Mouse (Mus musculus): ENCODE measurements around the gene Slc17a7. TPM values are rescaled to one million over a fixed set of nuclear protein-coding genes. Genes with fewer than 3 reads are reported as not detected.

Gene Slc17a7
- polyA plus RNA-seq, 1 experiment = 0.09 TPM

DNA sequence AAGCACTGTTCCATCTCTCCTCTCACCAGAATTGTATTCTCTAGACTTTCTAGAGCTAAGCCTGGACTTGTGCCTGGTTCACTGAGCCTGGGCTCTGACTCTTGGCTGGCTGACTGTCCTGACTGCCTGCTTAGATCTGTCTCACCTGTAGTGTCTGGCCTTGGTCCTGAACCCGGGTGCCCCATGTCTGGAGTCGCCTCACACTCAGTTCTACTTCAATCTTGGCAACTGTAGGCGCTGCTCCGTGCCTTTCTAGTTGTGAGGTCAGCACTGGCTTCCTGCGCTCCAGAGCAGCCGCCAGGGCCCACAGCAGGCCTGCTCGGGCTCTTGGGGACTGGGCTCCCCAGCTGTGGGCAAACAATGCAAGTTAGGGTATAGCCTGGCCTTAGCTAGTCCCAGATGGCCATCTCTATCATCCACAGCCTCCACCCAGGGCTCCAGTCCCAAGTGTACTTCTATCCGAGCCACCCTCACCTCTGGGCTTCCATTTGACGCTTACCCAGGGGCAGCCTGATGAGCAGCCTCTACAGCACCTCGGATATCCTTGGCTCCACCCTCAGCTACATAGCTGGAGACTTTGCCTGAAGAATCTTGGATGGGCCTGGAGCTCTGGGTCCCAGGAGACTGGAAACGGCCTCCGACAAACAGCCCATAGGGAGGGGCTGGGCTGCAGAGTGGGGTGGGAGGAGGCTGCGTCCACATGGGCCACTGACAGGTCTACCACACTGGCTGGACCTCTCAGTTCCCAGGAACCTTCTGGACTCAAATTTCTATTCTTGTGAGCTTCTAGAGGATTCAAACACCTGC lies 19.2 kb upstream of the Slc17a7 start:
- no peak for TF ChIP-seq GATA1 (IDR thresholded peaks at IDR 0.05; ENCODE audit: low read length)

DNA sequence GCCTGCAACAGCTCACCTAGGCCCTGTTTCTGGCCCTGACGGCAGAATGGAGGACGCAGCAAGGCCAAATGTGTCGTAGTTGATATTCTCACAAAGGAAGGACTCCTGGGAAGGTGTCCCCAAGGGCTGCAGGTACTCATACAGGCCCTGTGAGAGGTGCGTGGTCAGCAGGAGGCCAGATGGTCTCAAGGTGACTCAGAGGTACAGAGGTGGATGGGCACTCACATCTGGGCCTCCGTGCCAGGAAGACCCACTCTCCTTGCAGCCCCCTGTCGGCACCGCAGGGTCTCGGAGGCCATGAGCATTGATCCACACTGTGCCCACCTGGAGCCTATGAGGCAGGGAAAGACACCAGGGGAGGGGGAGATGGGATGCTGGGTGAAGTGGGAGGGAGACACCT lies 18.3 kb upstream of the Slc17a7 start:
- no peak for TF ChIP-seq GATA1 (IDR thresholded peaks at IDR 0.05; ENCODE audit: low read length)

- TF ChIP-seq GATA1 (IDR thresholded peaks at IDR 0.05; ENCODE audit: low read length) = no peak
Observed at GRCm38 (mm10) chr7:45147267-45147666, 16.5 kb upstream of the Slc17a7 start.

- TF ChIP-seq GATA1 (IDR thresholded peaks at IDR 0.05; ENCODE audit: low read length) = no peak
Observed at GRCm38 (mm10) chr7:45147899-45148298, 15.8 kb upstream of the Slc17a7 start.

- no peak for TF ChIP-seq GATA1 (IDR thresholded peaks at IDR 0.05; ENCODE audit: low read length)
Observed at GRCm38 (mm10) chr7:45148534-45149098, 15.1 kb upstream of the Slc17a7 start.

DNA sequence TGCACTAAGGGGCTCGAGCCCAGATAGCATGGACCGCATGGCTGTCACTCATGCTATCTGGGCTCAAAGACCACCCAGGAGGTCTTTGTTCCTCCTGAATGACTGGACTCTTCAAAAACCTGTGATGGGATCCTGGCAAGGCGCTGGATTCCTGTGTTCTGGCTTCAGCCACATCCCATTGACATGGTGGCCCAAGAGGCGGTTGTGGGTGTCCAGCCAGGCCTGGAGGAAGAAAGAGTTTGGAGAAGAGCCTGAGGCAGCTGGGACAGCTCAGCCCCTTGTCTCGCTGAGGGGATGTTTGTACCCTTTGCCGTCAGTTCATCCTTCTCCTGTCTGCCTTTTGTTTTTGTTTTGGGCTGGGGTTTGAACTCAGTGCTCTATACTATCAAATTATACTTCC lies 14.2 kb upstream of the Slc17a7 start:
- no peak for TF ChIP-seq GATA1 (IDR thresholded peaks at IDR 0.05; ENCODE audit: low read length)

DNA sequence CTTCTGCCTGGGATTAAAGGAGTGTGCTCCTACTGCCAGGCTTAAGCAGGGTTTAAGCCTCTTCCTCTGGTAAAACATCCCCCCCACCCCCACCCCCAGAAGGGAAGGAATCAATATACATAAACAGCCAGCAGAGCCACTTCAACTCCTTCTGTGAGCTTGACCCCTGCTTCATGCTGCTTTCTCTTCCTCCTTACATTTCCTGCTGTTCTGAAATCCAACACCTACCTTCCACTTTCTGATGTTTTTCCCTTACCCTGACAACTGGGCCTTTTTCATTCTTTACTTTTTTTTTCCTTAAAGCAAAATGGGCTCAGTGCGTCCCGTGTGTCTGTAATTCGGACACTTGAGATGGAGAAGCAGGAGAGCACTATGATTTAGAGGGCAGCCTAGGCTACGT lies 13.4 kb upstream of the Slc17a7 start:
- no peak for TF ChIP-seq GATA1 (IDR thresholded peaks at IDR 0.05; ENCODE audit: low read length)

GRCm38 (mm10) chr7:45151303-45151702 lies 12.4 kb upstream of the Slc17a7 start:
- no peak for TF ChIP-seq GATA1 (IDR thresholded peaks at IDR 0.05; ENCODE audit: low read length)

- TF ChIP-seq GATA1 (IDR thresholded peaks at IDR 0.05; ENCODE audit: low read length) = no peak
Observed at GRCm38 (mm10) chr7:45153586-45153985, 10.2 kb upstream of the Slc17a7 start.

GRCm38 (mm10) chr7:45154096-45154992 lies 9.4 kb upstream of the Slc17a7 start, which contains the start of the genes Pih1d1 and Aldh16a1:
Pih1d1 (plus strand) TSS chr7:45154303.
Aldh16a1 (minus strand) TSS chr7:45154584.
- no peak for TF ChIP-seq GATA1 (IDR thresholded peaks at IDR 0.05; ENCODE audit: low read length)

- TF ChIP-seq GATA1 (IDR thresholded peaks at IDR 0.05; ENCODE audit: low read length) = no peak
Observed at GRCm38 (mm10) chr7:45154993-45155514, 8.7 kb upstream of the Slc17a7 start.

DNA sequence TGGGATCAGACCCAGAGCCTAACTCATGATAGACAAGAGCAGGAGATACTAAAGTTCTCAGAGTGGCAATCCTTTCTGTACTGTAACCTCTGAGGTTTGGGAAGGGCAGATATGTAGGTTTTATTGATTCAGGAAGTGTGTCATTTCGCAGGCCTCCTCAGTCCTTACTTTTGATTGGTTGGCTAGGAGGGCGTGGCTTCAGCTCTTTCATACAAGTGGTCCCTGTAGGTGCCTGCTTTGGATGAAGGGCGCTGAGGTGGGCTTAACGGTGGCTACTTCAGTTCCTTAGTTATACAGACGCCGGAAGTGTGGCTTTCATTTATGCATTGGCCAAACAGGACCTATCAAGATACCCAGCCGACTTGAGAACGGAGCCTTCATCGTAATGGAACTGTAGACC lies 8.2 kb upstream of the Slc17a7 start:
- no peak for TF ChIP-seq GATA1 (IDR thresholded peaks at IDR 0.05; ENCODE audit: low read length)

- TF ChIP-seq GATA1 (IDR thresholded peaks at IDR 0.05; ENCODE audit: low read length) = no peak
Observed at GRCm38 (mm10) chr7:45156206-45156605, 7.5 kb upstream of the Slc17a7 start.

DNA sequence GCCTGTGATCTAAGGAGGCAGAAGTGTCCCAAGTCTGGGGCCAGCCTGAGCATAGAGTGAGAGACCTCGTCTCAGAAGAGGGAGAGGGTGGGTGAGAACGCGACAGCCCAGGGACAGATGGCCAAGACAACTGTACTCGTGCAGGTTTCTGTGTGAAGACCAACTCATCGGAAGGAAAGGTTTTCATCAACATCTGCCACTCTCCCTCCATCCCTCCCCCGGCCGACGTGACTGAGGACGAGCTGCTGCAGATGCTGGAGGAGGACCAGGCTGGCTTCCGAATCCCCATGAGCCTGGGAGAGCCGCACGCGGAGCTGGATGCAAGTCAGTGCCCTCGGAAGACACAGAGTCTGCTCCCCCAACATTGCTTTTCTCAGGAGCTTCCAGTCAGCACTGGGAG lies 6.3 kb upstream of the Slc17a7 start:
- TF ChIP-seq GATA1 (IDR thresholded peaks at IDR 0.05; ENCODE audit: low read length) = no peak

DNA sequence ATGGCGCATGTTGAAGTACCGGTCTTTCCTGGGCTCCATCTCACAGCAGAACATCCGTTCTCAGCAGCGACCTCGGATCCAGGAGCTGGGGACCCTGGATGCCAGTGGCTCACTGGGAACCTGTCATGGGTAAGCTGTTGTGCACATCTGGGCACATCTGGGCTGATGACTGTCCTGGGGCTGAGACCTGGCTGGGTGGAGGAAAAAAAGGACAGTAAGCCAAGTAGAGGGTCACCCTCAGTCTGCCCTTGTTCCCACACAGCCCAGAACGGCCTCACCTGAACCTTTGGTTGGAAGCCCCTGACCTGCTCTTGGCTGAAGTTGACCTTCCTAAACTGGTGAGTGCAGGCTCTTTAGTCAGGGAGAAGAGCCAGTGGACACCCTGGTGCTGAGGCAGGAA lies 4.8 kb upstream of the Slc17a7 start:
- TF ChIP-seq GATA1 (IDR thresholded peaks at IDR 0.05; ENCODE audit: low read length) = no peak

GRCm38 (mm10) chr7:45160316-45160800 lies 3.4 kb upstream of the Slc17a7 start:
- no peak for TF ChIP-seq GATA1 (IDR thresholded peaks at IDR 0.05; ENCODE audit: low read length)

Data from G1E-ER4 (cell line).